Mouse (Mus musculus) lung, embryonic 15.5 days (tissue): Measurements from ENCODE around the gene Arhgef40. TPM values are rescaled to one million over a fixed set of nuclear protein-coding genes. Genes with fewer than 3 reads are reported as not detected.

ENCODE experiments used
- ATAC-seq: fragments of 200-750 bp; cut with Nextera tagmentation; 2 replicates; pipeline ENCODE4 v1.8.0; 2017; ENCODE audit warnings: moderate number of reproducible peaks, borderline replicate concordance; ENCODE audit not compliant: low FRiP score, low TSS enrichment; ENCODE audit errors: extremely low read depth
- H3K27ac ChIP-seq: fragments of 300-500 bp; sonication (generic); 2 replicates; pipeline ENCODE4 v1.5.1; 2015; ENCODE audit warnings: moderate library complexity, mild to moderate bottlenecking, inconsistent platforms
- H3K27me3 ChIP-seq: fragments of 300-500 bp; sonication (generic); 2 replicates; pipeline ENCODE4 v1.6.1; 2015; ENCODE audit warnings: inconsistent platforms
- H3K36me3 ChIP-seq: fragments of 300-500 bp; sonication (generic); 2 replicates; pipeline ENCODE4 v1.6.1; 2015; ENCODE audit warnings: inconsistent platforms
- H3K4me1 ChIP-seq: fragments of 300-500 bp; sonication (generic); 2 replicates; pipeline ENCODE4 v1.6.1; 2015; ENCODE audit warnings: inconsistent platforms
- H3K4me2 ChIP-seq: fragments of 300-500 bp; sonication (generic); 2 replicates; pipeline ENCODE4 v1.6.1; 2015; ENCODE audit warnings: inconsistent platforms, mild to moderate bottlenecking, moderate library complexity
- H3K4me3 ChIP-seq: fragments of 300-500 bp; sonication (generic); 2 replicates; pipeline ENCODE4 v1.5.1; 2015; ENCODE audit warnings: mild to moderate bottlenecking, inconsistent platforms
- H3K9ac ChIP-seq: fragments of 300-500 bp; sonication (generic); 2 replicates; pipeline ENCODE4 v1.6.1; 2015; ENCODE audit warnings: inconsistent platforms
- H3K9me3 ChIP-seq: fragments of 300-500 bp; sonication (generic); 2 replicates; pipeline ENCODE4 v1.6.1; 2016; ENCODE audit warnings: inconsistent platforms
- WGBS: fragments of 180-500 bp; shearing (Covaris S2); methylation state at CpG from one replicate; pipeline ENCODE4 v1.1.7; 2015; 5-methylcytosine and 5-hydroxymethylcytosine counted together
- polyA plus RNA-seq: library from polyadenylated mRNA; unstranded; fragments of >200 nt; fragmentation: Nextera tagmentation; extraction: Ambion mirVana; gene quantifications from 2 replicates; pipeline ENCODE4 v1.2.1, GENCODE M21; 2015

Gene Arhgef40
- polyA plus RNA-seq, 1 experiment from 2014 or later, result 105 TPM

- no peaks in the 10 kb centered on the region for H3K27me3 ChIP-seq
- peak; percentile 82 for ATAC-seq
- WGBS, result under 1% methylated on average over 27 of the region's 27 CpGs
Measured at GRCm38 (mm10) chr14:51985301-51986152, 1.0 kb downstream of the Arhgef40 start.

GRCm38 (mm10) chr14:51986153-51986505, 1.6 kb downstream of the Arhgef40 start:
- Histone ChIP-seq H3K4me2 (peak overlapping the region; percentile 93), H3K4me1 (peaks cover 26% of the 10 kb centered on the region), H3K27me3 (no peaks in the 10 kb centered on the region), H3K9me3 (no peaks in the 10 kb centered on the region), H3K27ac (peak overlapping the region; percentile 93), H3K9ac (peak overlapping the region; percentile 89), H3K4me3 (peak overlapping the region; percentile 86), H3K36me3 (peaks cover 34% of the 10 kb centered on the region)
- WGBS, result 4% methylated on average over 7 of the region's 7 CpGs
- no peak for ATAC-seq

More at GRCm38 (mm10) chr14:51985301-51986152, 1.0 kb downstream of the Arhgef40 start:
- H3K27ac ChIP-seq, result peak overlapping the region; percentile 93
- peak overlapping the region; percentile 93 for H3K4me2 ChIP-seq
- H3K9me3 ChIP-seq, result no peaks in the 10 kb centered on the region
- H3K4me3 ChIP-seq, result peak overlapping the region; percentile 86
- H3K9ac ChIP-seq, result peak overlapping the region; percentile 89
- H3K4me1 ChIP-seq, result peaks cover 26% of the 10 kb centered on the region
- peaks cover 28% of the 10 kb centered on the region for H3K36me3 ChIP-seq

DNA sequence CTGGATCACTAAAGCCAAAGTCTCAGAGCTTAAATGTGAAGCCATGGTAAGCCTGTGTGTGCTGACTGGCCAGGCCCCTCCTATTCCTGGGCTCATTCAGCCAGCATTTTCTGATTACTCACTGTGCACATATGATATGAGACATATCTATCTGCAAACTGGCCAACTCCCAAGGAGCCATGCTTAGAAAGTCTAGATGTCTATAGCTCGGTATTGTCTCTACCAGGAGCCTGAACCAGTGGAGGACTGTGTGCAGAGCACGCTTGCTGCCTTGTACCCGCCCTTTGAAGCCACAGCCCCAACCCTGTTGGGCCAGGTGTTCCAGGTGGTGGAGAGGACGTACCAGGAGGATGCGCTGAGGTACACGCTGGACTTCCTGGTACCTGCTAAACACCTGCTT, 2.7 kb downstream of the Arhgef40 start:
- H3K4me3 ChIP-seq, result no peak overlapping the region
- H3K4me1 ChIP-seq, result peaks cover 26% of the 10 kb centered on the region
- 86% methylated on average over 6 of the region's 6 CpGs for WGBS
- peaks cover 44% of the 10 kb centered on the region for H3K36me3 ChIP-seq
- H3K27me3 ChIP-seq, result no peaks in the 10 kb centered on the region
- H3K27ac ChIP-seq, result no peak overlapping the region
- ATAC-seq, result no peak
- no peaks in the 10 kb centered on the region for H3K9me3 ChIP-seq
- no peak overlapping the region for H3K4me2 ChIP-seq
- no peak overlapping the region for H3K9ac ChIP-seq

DNA sequence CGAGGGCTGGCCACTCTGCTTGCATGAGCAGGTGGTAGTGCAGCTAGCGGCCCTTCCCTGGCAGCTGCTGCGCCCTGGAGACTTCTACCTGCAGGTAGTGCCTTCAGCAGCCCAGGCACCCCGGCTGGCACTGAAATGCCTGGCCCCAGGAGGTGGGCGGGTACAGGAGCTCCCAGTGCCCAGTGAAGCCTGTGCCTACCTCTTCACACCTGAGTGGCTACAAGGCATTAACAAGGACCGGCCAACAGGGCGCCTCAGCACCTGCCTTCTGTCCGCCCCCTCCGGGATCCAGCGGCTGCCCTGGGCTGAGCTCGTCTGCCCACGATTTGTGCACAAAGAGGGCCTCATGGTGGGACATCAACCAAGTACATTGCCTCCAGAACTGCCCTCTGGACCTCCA, 4.2 kb downstream of the Arhgef40 start:
- no peaks in the 10 kb centered on the region for H3K9me3 ChIP-seq
- H3K9ac ChIP-seq, result no peak overlapping the region
- H3K36me3 ChIP-seq, result peaks cover 58% of the 10 kb centered on the region
- H3K4me3 ChIP-seq, result no peak overlapping the region
- 80% methylated on average over 12 of the region's 12 CpGs for WGBS
- peaks cover 23% of the 10 kb centered on the region for H3K4me1 ChIP-seq
- no peak overlapping the region for H3K27ac ChIP-seq
- H3K4me2 ChIP-seq, result no peak overlapping the region
- no peaks in the 10 kb centered on the region for H3K27me3 ChIP-seq
- no peak for ATAC-seq

DNA sequence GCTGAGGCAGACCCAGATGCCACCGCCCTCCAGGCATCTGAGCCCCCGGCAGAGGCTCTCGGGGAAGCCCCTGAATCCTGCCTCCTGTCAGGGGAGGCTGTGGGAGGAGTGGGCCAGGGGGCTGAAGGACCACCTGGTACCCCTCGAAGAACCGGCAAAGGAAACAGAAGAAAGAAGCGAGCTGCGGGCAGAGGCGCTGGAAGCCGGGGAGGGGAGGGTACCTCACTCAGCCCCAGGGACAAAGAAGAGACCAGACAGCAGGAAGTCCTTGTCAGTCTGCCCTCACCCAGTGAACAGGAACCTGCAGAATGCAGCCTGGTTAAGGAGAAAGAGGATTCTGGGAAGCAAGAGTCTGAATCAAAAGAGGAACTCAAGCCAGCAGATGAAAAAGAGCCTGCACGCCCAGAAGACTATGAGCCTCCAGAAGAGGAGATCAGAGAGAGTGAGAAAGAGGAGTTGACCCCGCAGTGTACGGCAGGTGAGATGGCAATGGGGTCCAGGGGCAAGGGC, 5.0 kb downstream of the Arhgef40 start:
- no peak for ATAC-seq

DNA sequence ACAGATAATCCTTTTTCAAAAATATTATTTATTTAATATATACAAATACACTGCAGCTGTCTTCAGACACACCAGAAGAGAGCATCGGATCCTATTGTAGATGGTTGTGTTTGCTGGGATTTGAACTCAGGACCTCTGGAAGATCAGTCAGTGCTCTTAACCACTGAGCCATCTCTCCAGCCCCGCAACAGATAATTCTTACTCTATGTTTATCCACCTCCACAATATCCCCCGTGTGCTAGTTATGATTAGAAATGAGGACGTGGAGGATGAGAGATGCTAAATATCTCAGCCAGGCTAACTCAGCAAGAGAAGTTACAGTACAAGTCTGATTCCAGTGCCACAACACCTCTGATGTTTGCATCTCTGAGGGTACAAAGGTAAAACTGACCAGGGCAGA, 9.9 kb downstream of the Arhgef40 start:
- no peak overlapping the region for H3K9ac ChIP-seq
- no peaks in the 10 kb centered on the region for H3K9me3 ChIP-seq
- peaks cover 93% of the 10 kb centered on the region for H3K36me3 ChIP-seq
- peaks cover 4% of the 10 kb centered on the region; the same call in 1 of the 2 replicates for H3K4me1 ChIP-seq
- H3K4me2 ChIP-seq, result no peak overlapping the region
- H3K27ac ChIP-seq, result no peak overlapping the region
- WGBS, result 83% methylated on average over 4 of the region's 4 CpGs
- H3K4me3 ChIP-seq, result no peak overlapping the region
- no peaks in the 10 kb centered on the region for H3K27me3 ChIP-seq
- no peak for ATAC-seq

More for the DNA sequence above, 5.0 kb downstream of the Arhgef40 start:
- no peak overlapping the region for H3K9ac ChIP-seq
- no peak overlapping the region for H3K4me2 ChIP-seq
- H3K9me3 ChIP-seq, result no peaks in the 10 kb centered on the region
- no peaks in the 10 kb centered on the region for H3K27me3 ChIP-seq
- 72% methylated on average over 12 of the region's 12 CpGs for WGBS
- H3K4me1 ChIP-seq, result peaks cover 17% of the 10 kb centered on the region
- no peak overlapping the region for H3K27ac ChIP-seq
- no peak overlapping the region for H3K4me3 ChIP-seq
- peaks cover 64% of the 10 kb centered on the region for H3K36me3 ChIP-seq

DNA sequence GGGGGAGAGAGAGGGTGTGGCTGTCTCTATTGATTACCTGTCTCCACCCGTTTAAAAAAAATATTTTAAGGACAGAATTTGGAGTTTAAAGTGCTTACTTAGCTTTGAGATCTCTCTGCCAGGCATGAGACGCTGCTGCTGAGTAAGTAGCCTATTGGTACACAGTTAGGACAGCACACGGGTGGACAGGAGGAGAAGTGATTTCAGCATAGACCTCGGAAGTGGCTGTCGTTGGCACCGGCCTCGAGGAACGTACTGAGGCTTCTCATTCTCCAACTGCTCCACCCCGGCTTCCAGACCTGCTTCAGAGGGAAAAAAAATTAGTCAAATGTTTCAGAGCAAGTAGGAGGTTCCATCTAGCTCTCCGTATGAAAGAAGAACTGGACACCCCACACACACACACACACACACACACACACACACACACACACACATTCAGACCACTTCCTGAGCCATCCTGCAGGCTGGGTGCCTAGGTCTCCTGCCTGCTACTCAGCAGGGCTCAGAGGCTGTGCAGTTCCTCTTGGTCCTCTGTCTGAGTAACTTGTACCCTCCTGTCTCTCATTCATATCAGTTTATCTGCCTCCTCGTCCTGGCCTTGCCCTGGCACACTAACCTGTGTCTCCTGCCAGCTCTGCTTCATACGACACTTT, 10.8 kb downstream of the Arhgef40 start:
- Histone ChIP-seq H3K27ac (no peak overlapping the region), H3K4me2 (no peak overlapping the region), H3K4me1 (peaks cover 4% of the 10 kb centered on the region; the same call in 1 of the 2 replicates), H3K27me3 (no peaks in the 10 kb centered on the region), H3K36me3 (peaks cover 93% of the 10 kb centered on the region), H3K9me3 (no peaks in the 10 kb centered on the region), H3K9ac (no peak overlapping the region), H3K4me3 (no peak overlapping the region)
- no peak for ATAC-seq
- 67% methylated on average over 12 of the region's 12 CpGs for WGBS

GRCm38 (mm10) chr14:51996231-51996841, 11.8 kb downstream of the Arhgef40 start:
- ATAC-seq, result no peak
- peaks cover 90% of the 10 kb centered on the region for H3K36me3 ChIP-seq

GRCm38 (mm10) chr14:51996866-51997265, 12.3 kb downstream of the Arhgef40 start:
- H3K9me3 ChIP-seq, result no peaks in the 10 kb centered on the region
- peaks cover 4% of the 10 kb centered on the region; the same call in 1 of the 2 replicates for H3K4me1 ChIP-seq
- peak; percentile 31 for ATAC-seq
- WGBS, result 46% methylated on average over 17 of the region's 17 CpGs
- H3K27ac ChIP-seq, result no peak overlapping the region
- H3K9ac ChIP-seq, result no peak overlapping the region
- no peaks in the 10 kb centered on the region for H3K27me3 ChIP-seq
- peaks cover 88% of the 10 kb centered on the region for H3K36me3 ChIP-seq
- H3K4me2 ChIP-seq, result no peak overlapping the region
- no peak overlapping the region for H3K4me3 ChIP-seq

More at GRCm38 (mm10) chr14:51996231-51996841, 11.8 kb downstream of the Arhgef40 start:
- H3K27ac ChIP-seq, result no peak overlapping the region
- H3K27me3 ChIP-seq, result no peaks in the 10 kb centered on the region
- H3K4me3 ChIP-seq, result no peak overlapping the region
- H3K4me1 ChIP-seq, result peaks cover 4% of the 10 kb centered on the region; the same call in 1 of the 2 replicates
- H3K9ac ChIP-seq, result no peak overlapping the region
- no peak overlapping the region for H3K4me2 ChIP-seq
- no peaks in the 10 kb centered on the region for H3K9me3 ChIP-seq
- 84% methylated on average over 13 of the region's 13 CpGs for WGBS

GRCm38 (mm10) chr14:51997483-51997882, 13.0 kb downstream of the Arhgef40 start:
- Histone ChIP-seq H3K36me3 (peaks cover 88% of the 10 kb centered on the region), H3K9ac (no peak overlapping the region)
- no peak for ATAC-seq

DNA sequence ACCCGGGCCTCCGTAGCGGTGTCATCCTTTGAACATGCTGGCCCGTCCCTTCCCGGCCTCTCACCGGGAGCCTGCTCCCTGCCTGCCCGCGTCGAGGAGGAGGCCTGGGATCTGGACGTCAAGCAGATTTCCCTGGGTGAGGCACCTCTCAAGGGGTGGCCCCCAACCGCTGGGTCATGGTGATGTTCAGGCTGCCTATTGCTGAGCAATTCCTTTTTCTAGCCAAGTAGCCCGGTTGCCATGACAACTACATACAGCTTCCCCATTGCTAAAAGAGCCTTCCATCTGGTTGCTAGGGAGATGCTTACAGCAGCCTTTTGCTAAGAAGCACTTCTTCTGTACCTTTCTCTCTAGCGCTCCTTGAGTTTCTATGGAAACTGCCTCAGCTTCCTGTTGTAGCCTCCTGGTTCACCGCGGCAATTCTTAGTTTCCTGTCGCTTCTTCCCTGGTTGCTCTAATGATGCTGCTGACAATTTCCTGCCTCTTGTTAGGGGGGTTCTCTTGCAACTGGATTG, 19.5 kb downstream of the Arhgef40 start:
- Histone ChIP-seq H3K36me3 (peaks cover 83% of the 10 kb centered on the region), H3K27me3 (no peaks in the 10 kb centered on the region), H3K9me3 (no peaks in the 10 kb centered on the region), H3K9ac (no peak overlapping the region), H3K4me3 (no peak overlapping the region), H3K4me1 (peaks cover 1% of the 10 kb centered on the region), H3K27ac (no peak overlapping the region), H3K4me2 (no peak overlapping the region)
- ATAC-seq, result no peak
- 45% methylated on average over 16 of the region's 16 CpGs for WGBS

More at GRCm38 (mm10) chr14:51997483-51997882, 13.0 kb downstream of the Arhgef40 start:
- H3K27me3 ChIP-seq, result no peaks in the 10 kb centered on the region
- WGBS, result 86% methylated on average over 14 of the region's 14 CpGs
- peaks cover 4% of the 10 kb centered on the region; the same call in 1 of the 2 replicates for H3K4me1 ChIP-seq
- H3K4me3 ChIP-seq, result no peak overlapping the region
- H3K4me2 ChIP-seq, result no peak overlapping the region
- no peak overlapping the region for H3K27ac ChIP-seq
- no peaks in the 10 kb centered on the region for H3K9me3 ChIP-seq
